Mouse (Mus musculus): ENCODE results near the gene Dnajc14. TPM values are rescaled to one million over a fixed set of nuclear protein-coding genes. Genes with fewer than 3 reads are reported as not detected.

The Dnajc14 gene
- total RNA-seq (2023), result 65.7 to 75.6 TPM (median 69.1 TPM) in 4 replicates

DNA sequence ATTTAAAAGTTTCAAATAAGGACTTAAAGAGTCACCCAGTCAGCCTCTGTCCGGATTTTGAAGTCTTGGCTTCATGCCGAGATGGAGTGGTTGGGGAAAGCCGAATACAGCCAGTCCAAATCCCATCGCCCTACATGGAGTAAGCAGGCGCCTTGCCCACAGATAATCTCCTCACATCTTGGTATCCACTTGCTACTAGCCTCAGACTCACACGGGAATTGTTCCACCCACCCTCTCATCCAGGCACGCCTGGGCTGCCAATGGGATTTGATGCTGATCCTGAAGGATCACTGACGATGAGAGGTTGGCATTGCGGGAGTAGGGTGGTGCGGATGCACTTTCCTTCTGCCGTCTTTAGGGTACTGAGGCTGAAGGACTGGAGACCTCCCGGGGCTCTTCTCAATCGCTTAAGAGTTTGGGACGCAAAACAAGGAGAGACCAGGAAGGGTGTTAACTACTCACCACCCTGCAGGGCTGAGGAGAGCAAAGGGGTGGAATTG is at the start of gene Dnajc14:
Gene Dnajc14, plus strand, starts transcription at position 292 of the 500 bp plus-strand sequence.

GRCm38 (mm10) chr10:128790398-128791124 is 13.3 kb upstream of the Dnajc14 start, which contains the start of gene Mmp19:
TSS of gene Mmp19 (plus strand) at chr10:128790910.

GRCm38 (mm10) chr10:128804271-128805091 is 619 bp downstream of the Dnajc14 start, which contains the start of gene Tmem198b:
TSS of gene Tmem198b (minus strand) at chr10:128804370.

GRCm38 (mm10) chr10:128817033-128817432 is 13.2 kb downstream of the Dnajc14 start, which contains the start of gene Sarnp:
TSS of gene Sarnp (plus strand) at chr10:128817333.

DNA sequence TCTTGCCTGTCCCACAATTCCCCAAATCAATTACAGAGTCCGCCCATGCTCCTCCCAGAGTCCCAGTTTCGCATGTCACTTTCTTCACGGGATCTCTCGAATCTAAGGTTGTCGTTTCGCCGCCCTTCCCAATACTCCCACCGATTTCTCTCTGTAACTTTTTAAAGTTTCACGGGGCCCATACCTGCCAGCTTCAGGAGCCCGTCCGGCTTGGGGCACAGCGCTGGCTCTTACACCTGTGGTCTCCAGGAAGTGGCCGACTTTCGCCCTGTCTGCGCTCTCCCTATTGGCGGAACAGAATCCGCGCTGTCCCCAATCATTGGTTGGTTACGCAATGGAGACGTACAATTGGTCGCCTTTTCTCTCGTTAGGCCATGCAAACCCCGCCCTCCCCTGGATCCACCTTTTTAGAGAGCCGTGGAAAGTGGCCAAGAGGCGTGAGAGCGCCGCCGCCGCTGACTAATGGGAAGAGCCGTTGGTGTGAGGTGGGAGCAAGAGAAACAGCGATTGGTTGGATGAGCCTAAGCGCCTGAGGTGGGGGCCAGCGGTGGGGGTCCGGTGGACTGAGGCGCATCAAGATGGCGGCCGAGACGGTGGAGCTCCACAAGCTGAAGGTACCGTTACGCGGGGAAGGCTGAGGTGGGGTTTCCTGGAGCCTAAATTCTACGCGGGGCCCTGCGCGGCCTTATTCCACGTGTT is 17.6 kb downstream of the Dnajc14 start, which contains the start of gene Ormdl2:
Gene Ormdl2, minus strand, starts transcription at position 288 of the 699 bp plus-strand sequence.

Other genes with a start within 250 kb of the Dnajc14 start
- gene Pa2g4, start 238.1 kb upstream of the Dnajc14 start, total RNA-seq (2023), result 73.4 to 79.8 TPM (median 76.2 TPM) in 4 replicates
- gene Erbb3, start 214.4 kb upstream of the Dnajc14 start, total RNA-seq (2023), result 1.0 to 1.2 TPM (median 1.1 TPM) in 4 replicates
- 1,181 to 1,252 TPM (median 1,193 TPM) in 4 replicates for gene Rps26, start 177.3 kb upstream of the Dnajc14 start, total RNA-seq (2023)
- 0.19 to 0.27 TPM in 2 of 4 replicates, not detected in the others for gene Ikzf4, start 158.1 kb upstream of the Dnajc14 start, total RNA-seq (2023)
- 6.8 to 8.6 TPM (median 7.5 TPM) in 4 replicates for gene Suox, start 130.0 kb upstream of the Dnajc14 start, total RNA-seq (2023)
- gene Rab5b, start 107.8 kb upstream of the Dnajc14 start, total RNA-seq (2023), result 54.8 to 63.6 TPM (median 59.7 TPM) in 4 replicates
- 0.54 to 2.0 TPM (median 0.80 TPM) in 4 replicates for gene Pmel, start 99.9 kb upstream of the Dnajc14 start, total RNA-seq (2023)
- gene Cdk2, start 99.0 kb upstream of the Dnajc14 start, total RNA-seq (2023), result 51.3 to 55.3 TPM (median 52.6 TPM) in 4 replicates
- 172 to 181 TPM (median 175 TPM) in 4 replicates for gene Dgka, start 59.2 kb upstream of the Dnajc14 start, total RNA-seq (2023)
- 36.5 to 49.4 TPM (median 42.4 TPM) in 4 replicates for gene Pym1, start 56.2 kb upstream of the Dnajc14 start, total RNA-seq (2023)
- 0.24 to 0.47 TPM in 2 of 4 replicates, not detected in the others for gene Mmp19, start 13.2 kb upstream of the Dnajc14 start, total RNA-seq (2023)
- gene Tmem198b, start 308 bp downstream of the Dnajc14 start, total RNA-seq (2023), result 11.7 to 17.1 TPM (median 14.3 TPM) in 4 replicates
- 52.6 to 60.7 TPM (median 55.2 TPM) in 4 replicates for gene Sarnp, start 13.3 kb downstream of the Dnajc14 start, total RNA-seq (2023)
- 19.4 to 26.1 TPM (median 22.5 TPM) in 4 replicates for gene Ormdl2, start 17.6 kb downstream of the Dnajc14 start, total RNA-seq (2023)
- 51.4 to 56.9 TPM (median 52.5 TPM) in 4 replicates for gene Gdf11, start 87.7 kb downstream of the Dnajc14 start, total RNA-seq (2023)
- gene Cd63, start 96.9 kb downstream of the Dnajc14 start, total RNA-seq (2023), result 0.81 to 1.1 TPM (median 0.97 TPM) in 3 of 4 replicates, not detected in the other
- 6.8 to 13.1 TPM (median 7.4 TPM) in 4 replicates for gene Rdh5, start 118.8 kb downstream of the Dnajc14 start, total RNA-seq (2023)
- 62.0 to 76.3 TPM (median 67.9 TPM) in 4 replicates for gene Bloc1s1, start 120.0 kb downstream of the Dnajc14 start, total RNA-seq (2023)
- 0.27 TPM in 1 of 4 replicates, not detected in the others for gene Itga7, start 129.8 kb downstream of the Dnajc14 start, total RNA-seq (2023)
- not detected in 4 replicates for gene Mettl7b, start 156.9 kb downstream of the Dnajc14 start, total RNA-seq (2023)
- not detected in 4 replicates for gene Olfr9, start 185.4 kb downstream of the Dnajc14 start, total RNA-seq (2023)
- gene Olfr763, start 206.7 kb downstream of the Dnajc14 start, total RNA-seq (2023), result not detected in 4 replicates
- gene Olfr764-ps1, start 235.8 kb downstream of the Dnajc14 start, total RNA-seq (2023), result not detected in 4 replicates
- not detected in 4 replicates for gene Olfr765, start 245.9 kb downstream of the Dnajc14 start, total RNA-seq (2023)